Mouse (Mus musculus): ENCODE results near the gene Rreb1. TPM values are rescaled to one million over a fixed set of nuclear protein-coding genes. Genes with fewer than 3 reads are reported as not detected.

Gene Rreb1
- polyA plus RNA-seq, 1 experiment from 2014 or later: 5.8 TPM

GRCm38 (mm10) chr13:37989701-37990100, 211.5 kb downstream of the Rreb1 start:
- no peak overlapping the region for H3K4me3 ChIP-seq (replicated peaks; ENCODE audit: low read length)

GRCm38 (mm10) chr13:37992638-37993371, 214.6 kb downstream of the Rreb1 start:
- peaks cover 41% of the 10 kb centered on the region for H3K36me3 ChIP-seq (replicated peaks; ENCODE audit: control insufficient read depth, insufficient read depth)
- peak overlapping the region; percentile 98 for H3K4me3 ChIP-seq (replicated peaks; ENCODE audit: low read length)
- WGBS: 16% methylated on average over 10 of the region's 10 CpGs
- ATAC-seq (ENCODE audit: low FRiP score): no peak
- H3K9ac ChIP-seq: peak overlapping the region; percentile 97
- no peak for DNase-seq (ENCODE audit: low spot score)
- H3K27ac ChIP-seq: no peak overlapping the region
- H3K4me2 ChIP-seq (replicated peaks): peak overlapping the region; percentile 89
- H3K4me1 ChIP-seq (replicated peaks; ENCODE audit: control insufficient read depth, insufficient read depth, low read length): peaks cover 8% of the 10 kb centered on the region
- H3K9me3 ChIP-seq (ENCODE audit: control insufficient read depth, low read length): no peaks in the 10 kb centered on the region
- no peaks in the 10 kb centered on the region for H3K27me3 ChIP-seq (ENCODE audit: control insufficient read depth, insufficient read depth, low read length)

More at GRCm38 (mm10) chr13:37989701-37990100, 211.5 kb downstream of the Rreb1 start:
- ATAC-seq (ENCODE audit: low FRiP score) (no peak), DNase-seq (ENCODE audit: low spot score) (no peak)
- 98% methylated on average over 8 of the region's 8 CpGs for WGBS
- no peaks in the 10 kb centered on the region for H3K9me3 ChIP-seq (ENCODE audit: control insufficient read depth, low read length)
- peaks cover 8% of the 10 kb centered on the region for H3K4me1 ChIP-seq (replicated peaks; ENCODE audit: control insufficient read depth, insufficient read depth, low read length)
- H3K4me2 ChIP-seq (replicated peaks): no peak overlapping the region
- H3K27me3 ChIP-seq (ENCODE audit: control insufficient read depth, insufficient read depth, low read length): no peaks in the 10 kb centered on the region
- H3K36me3 ChIP-seq (replicated peaks; ENCODE audit: control insufficient read depth, insufficient read depth): peaks cover 69% of the 10 kb centered on the region
- H3K9ac ChIP-seq: no peak overlapping the region
- H3K27ac ChIP-seq: no peak overlapping the region

GRCm38 (mm10) chr13:37993376-37993703, 215.1 kb downstream of the Rreb1 start:
- H3K4me3 ChIP-seq (replicated peaks; ENCODE audit: low read length): peak overlapping the region; percentile 98
- no peak for ATAC-seq (ENCODE audit: low FRiP score)
- H3K27ac ChIP-seq: peak overlapping the region; percentile 95
- H3K27me3 ChIP-seq (ENCODE audit: control insufficient read depth, insufficient read depth, low read length): no peaks in the 10 kb centered on the region
- WGBS: under 1% methylated on average over 17 of the region's 17 CpGs
- H3K36me3 ChIP-seq (replicated peaks; ENCODE audit: control insufficient read depth, insufficient read depth): peaks cover 35% of the 10 kb centered on the region
- no peaks in the 10 kb centered on the region for H3K9me3 ChIP-seq (ENCODE audit: control insufficient read depth, low read length)
- peaks cover 8% of the 10 kb centered on the region for H3K4me1 ChIP-seq (replicated peaks; ENCODE audit: control insufficient read depth, insufficient read depth, low read length)
- H3K9ac ChIP-seq: peak overlapping the region; percentile 97
- no peak for DNase-seq (ENCODE audit: low spot score)
- H3K4me2 ChIP-seq (replicated peaks): peak overlapping the region; percentile 89

- WGBS: under 1% methylated on average over 61 of the region's 89 CpGs
- Histone ChIP-seq H3K4me2 (replicated peaks) (peak within 1 kb of the TSS; percentile 89), H3K4me3 (replicated peaks; ENCODE audit: low read length) (peak within 1 kb of the TSS; percentile 98), H3K9me3 (ENCODE audit: control insufficient read depth, low read length) (no peaks in the 10 kb centered on the region), H3K27me3 (ENCODE audit: control insufficient read depth, insufficient read depth, low read length) (no peaks in the 10 kb centered on the region), H3K4me1 (replicated peaks; ENCODE audit: control insufficient read depth, insufficient read depth, low read length) (peaks cover 8% of the 10 kb centered on the region), H3K36me3 (replicated peaks; ENCODE audit: control insufficient read depth, insufficient read depth) (peaks cover 30% of the 10 kb centered on the region), H3K27ac (peak within 1 kb of the TSS; percentile 95), H3K9ac (peak within 1 kb of the TSS; percentile 97)
- ATAC-seq (ENCODE audit: low FRiP score) (peak; percentile 98), DNase-seq (ENCODE audit: low spot score) (peak; percentile 99)
These were observed 215.7 kb downstream of the Rreb1 start, which contains the start of gene Ssr1 for GRCm38 (mm10) chr13:37993704-37994404. Ssr1 (minus strand) TSS chr13:37994217.

GRCm38 (mm10) chr13:37994405-37994749, 216.2 kb downstream of the Rreb1 start:
- Histone ChIP-seq H3K4me1 (replicated peaks; ENCODE audit: control insufficient read depth, insufficient read depth, low read length) (peaks cover 8% of the 10 kb centered on the region), H3K4me2 (replicated peaks) (peak overlapping the region; percentile 89), H3K27me3 (ENCODE audit: control insufficient read depth, insufficient read depth, low read length) (no peaks in the 10 kb centered on the region), H3K9me3 (ENCODE audit: control insufficient read depth, low read length) (no peaks in the 10 kb centered on the region), H3K27ac (peak overlapping the region; percentile 73), H3K4me3 (replicated peaks; ENCODE audit: low read length) (peak overlapping the region; percentile 98), H3K36me3 (replicated peaks; ENCODE audit: control insufficient read depth, insufficient read depth) (peaks cover 25% of the 10 kb centered on the region), H3K9ac (peak overlapping the region; percentile 97)
- ATAC-seq (ENCODE audit: low FRiP score) (peak; percentile 59), DNase-seq (ENCODE audit: low spot score) (no peak)
- 18% methylated on average over 7 of the region's 7 CpGs for WGBS

- no peak overlapping the region for H3K9ac ChIP-seq
- H3K4me3 ChIP-seq (replicated peaks; ENCODE audit: low read length): no peak overlapping the region
- WGBS: 83% methylated on average over 3 of the region's 3 CpGs
- H3K27ac ChIP-seq: no peak overlapping the region
- no peaks in the 10 kb centered on the region for H3K9me3 ChIP-seq (ENCODE audit: control insufficient read depth, low read length)
- H3K4me1 ChIP-seq (replicated peaks; ENCODE audit: control insufficient read depth, insufficient read depth, low read length): no peaks in the 10 kb centered on the region
- DNase-seq (ENCODE audit: low spot score) (no peak), ATAC-seq (ENCODE audit: low FRiP score) (no peak)
- H3K4me2 ChIP-seq (replicated peaks): no peak overlapping the region
- H3K36me3 ChIP-seq (replicated peaks; ENCODE audit: control insufficient read depth, insufficient read depth): no peaks in the 10 kb centered on the region
- no peaks in the 10 kb centered on the region for H3K27me3 ChIP-seq (ENCODE audit: control insufficient read depth, insufficient read depth, low read length)
These were observed 221.5 kb downstream of the Rreb1 start for GRCm38 (mm10) chr13:37999713-38000112.

Other genes starting within 250 kb of the Rreb1 start
- 67.8 and 74.8 TPM in 2 replicates for gene Ssr1, start 215.8 kb downstream of the Rreb1 start, polyA plus RNA-seq (2014; fragmentation: Nextera tagmentation; extraction: Ambion mirVana)